Mouse (Mus musculus): Measurements from ENCODE around the gene Gpr162.

- TF ChIP-seq CTCF (IDR thresholded peaks at IDR 0.05; ENCODE audit: low read depth) (no peak), EP300 (optimal IDR thresholded peaks at IDR 0.05) (no peak)
Observed at GRCm38 (mm10) chr6:124900801-124901480, 37.2 kb upstream of the Gpr162 start.

Measured in stomach, postnatal 0 days (tissue).